Mouse (Mus musculus) liver, embryonic 13.5 days (tissue): ENCODE measurements at regions not wholly inside any gene's neighbourhood (a gene's known extent, or its start where the extent isn't known, plus 50 kb on each side); places are given as distances from the start of the nearest gene placed in this dataset.

Experiments used
- ATAC-seq: fragments of 200-750 bp; cut with Nextera tagmentation; 2 replicates; pipeline ENCODE4 v1.8.0; 2017; ENCODE audit warnings: low read depth, mild to moderate bottlenecking, moderate number of reproducible peaks, moderate library complexity
- DNase-seq: peaks from one replicate; pipeline ENCODE4 v3.0.0; 2022
- H3K27ac ChIP-seq: fragments of 300-500 bp; sonication (generic); 2 replicates; pipeline ENCODE4 v1.5.1; 2015; ENCODE audit warnings: moderate library complexity, mild to moderate bottlenecking, inconsistent platforms
- H3K27me3 ChIP-seq: fragments of 300-500 bp; sonication (generic); 2 replicates; pipeline ENCODE4 v1.6.1; 2015; ENCODE audit warnings: mild to moderate bottlenecking, inconsistent platforms
- H3K36me3 ChIP-seq: fragments of 300-500 bp; sonication (generic); 2 replicates; pipeline ENCODE4 v1.6.1; 2015; ENCODE audit warnings: mild to moderate bottlenecking, inconsistent platforms
- H3K4me1 ChIP-seq: fragments of 300-500 bp; sonication (generic); replicated peaks from 2 replicates; pipeline ENCODE4 v1.6.1; 2015; ENCODE audit warnings: inconsistent platforms
- H3K4me2 ChIP-seq: fragments of 300-500 bp; sonication (generic); 2 replicates; pipeline ENCODE4 v1.6.1; 2015; ENCODE audit warnings: inconsistent platforms, mild to moderate bottlenecking, moderate library complexity
- H3K4me3 ChIP-seq: fragments of 300-500 bp; sonication (generic); replicated peaks from 2 replicates; pipeline ENCODE4 v1.5.1; 2015; ENCODE audit warnings: mild to moderate bottlenecking, inconsistent platforms
- H3K9ac ChIP-seq: fragments of 300-500 bp; sonication (generic); 2 replicates; pipeline ENCODE4 v1.6.1; 2015; ENCODE audit warnings: mild to moderate bottlenecking, inconsistent platforms
- H3K9me3 ChIP-seq: fragments of 300-500 bp; sonication (generic); replicated peaks from 2 replicates; pipeline ENCODE4 v1.6.1; 2016; ENCODE audit warnings: inconsistent platforms
- WGBS: fragments of 180-500 bp; shearing (Covaris S2); methylation state at CpG from one replicate; pipeline ENCODE4 v1.1.7; 2015; ENCODE audit not compliant: insufficient replicate concordance; 5-methylcytosine and 5-hydroxymethylcytosine counted together

- no peak for ATAC-seq
- Histone ChIP-seq H3K9ac (no peak overlapping the region), H3K27ac (no peak overlapping the region), H3K27me3 (no peaks in the 10 kb centered on the region), H3K9me3 (no peaks in the 10 kb centered on the region), H3K4me1 (no peaks in the 10 kb centered on the region), H3K4me2 (no peak overlapping the region), H3K36me3 (no peaks in the 10 kb centered on the region), H3K4me3 (no peak overlapping the region)
- DNase-seq: no peak
Observed at GRCm38 (mm10) chr16:71780945-71781344, 527.2 kb upstream of the Robo1 start.

- no peaks in the 10 kb centered on the region for H3K4me1 ChIP-seq
- no peaks in the 10 kb centered on the region for H3K36me3 ChIP-seq
- no peaks in the 10 kb centered on the region for H3K27me3 ChIP-seq
- no peak overlapping the region for H3K27ac ChIP-seq
- no peaks in the 10 kb centered on the region for H3K9me3 ChIP-seq
- 70% methylated on average over 5 of the region's 5 CpGs for WGBS
- H3K4me2 ChIP-seq: no peak overlapping the region
- no peak for DNase-seq
- no peak overlapping the region for H3K4me3 ChIP-seq
- ATAC-seq: no peak
- no peak overlapping the region for H3K9ac ChIP-seq
Observed at GRCm38 (mm10) chr16:71812840-71813239, 495.3 kb upstream of the Robo1 start.

GRCm38 (mm10) chr16:71835325-71835724, 472.8 kb upstream of the Robo1 start:
- 53% methylated on average over 2 of the region's 2 CpGs for WGBS
- H3K36me3 ChIP-seq: no peaks in the 10 kb centered on the region
- H3K4me3 ChIP-seq: no peak overlapping the region
- DNase-seq (no peak), ATAC-seq (no peak)
- H3K9ac ChIP-seq: no peak overlapping the region
- H3K27me3 ChIP-seq: no peaks in the 10 kb centered on the region
- H3K9me3 ChIP-seq: no peaks in the 10 kb centered on the region
- no peaks in the 10 kb centered on the region for H3K4me1 ChIP-seq
- no peak overlapping the region for H3K4me2 ChIP-seq
- H3K27ac ChIP-seq: no peak overlapping the region

GRCm38 (mm10) chr16:71850097-71850496, 458.0 kb upstream of the Robo1 start:
- H3K9ac ChIP-seq: no peak overlapping the region
- H3K27ac ChIP-seq: no peak overlapping the region
- no peaks in the 10 kb centered on the region for H3K9me3 ChIP-seq
- no peaks in the 10 kb centered on the region for H3K36me3 ChIP-seq
- 53% methylated on average over 3 of the region's 3 CpGs for WGBS
- no peaks in the 10 kb centered on the region for H3K27me3 ChIP-seq
- no peak overlapping the region for H3K4me2 ChIP-seq
- no peak overlapping the region for H3K4me3 ChIP-seq
- no peaks in the 10 kb centered on the region for H3K4me1 ChIP-seq
- no peak for DNase-seq
- ATAC-seq: no peak

- no peak for ATAC-seq
- no peaks in the 10 kb centered on the region for H3K36me3 ChIP-seq
- H3K27me3 ChIP-seq: no peaks in the 10 kb centered on the region
- no peak overlapping the region for H3K4me2 ChIP-seq
- 57% methylated on average over 3 of the region's 3 CpGs for WGBS
- H3K9ac ChIP-seq: no peak overlapping the region
- no peaks in the 10 kb centered on the region for H3K4me1 ChIP-seq
- no peak overlapping the region for H3K27ac ChIP-seq
- DNase-seq: no peak
- no peaks in the 10 kb centered on the region for H3K9me3 ChIP-seq
- no peak overlapping the region for H3K4me3 ChIP-seq
Observed at GRCm38 (mm10) chr16:71851590-71852190, 456.4 kb upstream of the Robo1 start.

- DNase-seq (no peak), ATAC-seq (no peak)
- H3K4me3 ChIP-seq: no peak overlapping the region
- no peaks in the 10 kb centered on the region for H3K9me3 ChIP-seq
- H3K9ac ChIP-seq: no peak overlapping the region
- H3K4me1 ChIP-seq: no peaks in the 10 kb centered on the region
- H3K27ac ChIP-seq: no peak overlapping the region
- H3K27me3 ChIP-seq: no peaks in the 10 kb centered on the region
- H3K4me2 ChIP-seq: no peak overlapping the region
- H3K36me3 ChIP-seq: no peaks in the 10 kb centered on the region
Observed at GRCm38 (mm10) chr16:71857877-71858276, 450.2 kb upstream of the Robo1 start.

GRCm38 (mm10) chr16:71860205-71860604, 447.9 kb upstream of the Robo1 start:
- no peak overlapping the region for H3K27ac ChIP-seq
- H3K9ac ChIP-seq: no peak overlapping the region
- 0 out of 2 replicates have a peak, but pooled peaks cover 3% of the 10 kb centered on the region for H3K9me3 ChIP-seq
- H3K4me1 ChIP-seq: no peaks in the 10 kb centered on the region
- no peak overlapping the region for H3K4me3 ChIP-seq
- ATAC-seq (no peak), DNase-seq (no peak)
- no peak overlapping the region for H3K4me2 ChIP-seq
- H3K27me3 ChIP-seq: no peaks in the 10 kb centered on the region
- H3K36me3 ChIP-seq: no peaks in the 10 kb centered on the region
- WGBS: 79% methylated on average over 2 of the region's 2 CpGs

- Histone ChIP-seq H3K4me2 (no peak overlapping the region), H3K9me3 (no peaks in the 10 kb centered on the region; the same call in 1 of the 2 replicates), H3K4me3 (no peak overlapping the region), H3K27me3 (no peaks in the 10 kb centered on the region), H3K27ac (no peak overlapping the region), H3K9ac (no peak overlapping the region), H3K36me3 (no peaks in the 10 kb centered on the region), H3K4me1 (no peaks in the 10 kb centered on the region)
- WGBS: 56% methylated on average over 4 of the region's 4 CpGs
- DNase-seq: no peak
- no peak for ATAC-seq
Observed at GRCm38 (mm10) chr16:71885701-71886100, 422.4 kb upstream of the Robo1 start.

- Histone ChIP-seq H3K9ac (no peak overlapping the region), H3K27ac (no peak overlapping the region), H3K4me2 (no peak overlapping the region), H3K4me1 (no peaks in the 10 kb centered on the region), H3K9me3 (no peaks in the 10 kb centered on the region; the same call in 1 of the 2 replicates), H3K4me3 (no peak overlapping the region), H3K36me3 (no peaks in the 10 kb centered on the region), H3K27me3 (no peaks in the 10 kb centered on the region)
- no peak for DNase-seq
- no peak for ATAC-seq
- 71% methylated on average over 2 of the region's 2 CpGs for WGBS
Observed at GRCm38 (mm10) chr16:71889679-71890078, 418.4 kb upstream of the Robo1 start.

GRCm38 (mm10) chr16:71923111-71923510, 385.0 kb upstream of the Robo1 start:
- DNase-seq (no peak), ATAC-seq (no peak)
- no peaks in the 10 kb centered on the region for H3K27me3 ChIP-seq
- no peak overlapping the region for H3K4me2 ChIP-seq
- WGBS: 75% methylated on average over 13 of the region's 13 CpGs
- H3K9me3 ChIP-seq: 0 out of 2 replicates have a peak, but pooled peaks cover 5% of the 10 kb centered on the region
- H3K27ac ChIP-seq: no peak overlapping the region
- no peak overlapping the region for H3K4me3 ChIP-seq
- H3K9ac ChIP-seq: no peak overlapping the region
- no peaks in the 10 kb centered on the region for H3K36me3 ChIP-seq
- no peaks in the 10 kb centered on the region for H3K4me1 ChIP-seq

GRCm38 (mm10) chr16:71944165-71944564, 363.9 kb upstream of the Robo1 start:
- H3K9me3 ChIP-seq: no peaks in the 10 kb centered on the region
- WGBS: 57% methylated on average over 2 of the region's 2 CpGs
- no peak for ATAC-seq
- no peak overlapping the region for H3K9ac ChIP-seq
- no peak overlapping the region for H3K27ac ChIP-seq
- no peaks in the 10 kb centered on the region for H3K27me3 ChIP-seq
- no peaks in the 10 kb centered on the region for H3K4me1 ChIP-seq
- no peak overlapping the region for H3K4me2 ChIP-seq
- no peak overlapping the region for H3K4me3 ChIP-seq
- H3K36me3 ChIP-seq: no peaks in the 10 kb centered on the region
- DNase-seq: no peak

- no peak for DNase-seq
- no peak for ATAC-seq
- Histone ChIP-seq H3K27me3 (no peaks in the 10 kb centered on the region), H3K9me3 (no peaks in the 10 kb centered on the region), H3K4me3 (no peak overlapping the region), H3K9ac (no peak overlapping the region), H3K27ac (no peak overlapping the region), H3K4me2 (no peak overlapping the region), H3K4me1 (no peaks in the 10 kb centered on the region), H3K36me3 (no peaks in the 10 kb centered on the region)
- WGBS: 87% methylated on average over 2 of the region's 2 CpGs
Observed at GRCm38 (mm10) chr16:71944846-71945245, 363.3 kb upstream of the Robo1 start.
